Mouse (Mus musculus): Measurements from ENCODE around the gene Nmur1.

GRCm38 (mm10) chr1:86448272-86448671 is 22.2 kb upstream of the Nmur1 start:
- TF ChIP-seq CTCF (IDR thresholded peaks at IDR 0.05; ENCODE audit: control insufficient read depth, insufficient read depth, insufficient read length) (no peak), MAX (IDR thresholded peaks at IDR 0.05) (no peak), USF1 (IDR thresholded peaks at IDR 0.05; ENCODE audit: low read depth) (no peak), MYOG (IDR thresholded peaks at IDR 0.05; ENCODE audit: control insufficient read depth, extremely low read depth, insufficient read length) (no peak), CEBPB (IDR thresholded peaks at IDR 0.05; ENCODE audit: low read depth) (no peak), FOSL1 (IDR thresholded peaks at IDR 0.05; ENCODE audit: insufficient read depth, low read length, poor library complexity, severe bottlenecking) (no peak)
